9 mouse cellular contexts compared by ENCODE assay signal in the genomic region with DNA sequence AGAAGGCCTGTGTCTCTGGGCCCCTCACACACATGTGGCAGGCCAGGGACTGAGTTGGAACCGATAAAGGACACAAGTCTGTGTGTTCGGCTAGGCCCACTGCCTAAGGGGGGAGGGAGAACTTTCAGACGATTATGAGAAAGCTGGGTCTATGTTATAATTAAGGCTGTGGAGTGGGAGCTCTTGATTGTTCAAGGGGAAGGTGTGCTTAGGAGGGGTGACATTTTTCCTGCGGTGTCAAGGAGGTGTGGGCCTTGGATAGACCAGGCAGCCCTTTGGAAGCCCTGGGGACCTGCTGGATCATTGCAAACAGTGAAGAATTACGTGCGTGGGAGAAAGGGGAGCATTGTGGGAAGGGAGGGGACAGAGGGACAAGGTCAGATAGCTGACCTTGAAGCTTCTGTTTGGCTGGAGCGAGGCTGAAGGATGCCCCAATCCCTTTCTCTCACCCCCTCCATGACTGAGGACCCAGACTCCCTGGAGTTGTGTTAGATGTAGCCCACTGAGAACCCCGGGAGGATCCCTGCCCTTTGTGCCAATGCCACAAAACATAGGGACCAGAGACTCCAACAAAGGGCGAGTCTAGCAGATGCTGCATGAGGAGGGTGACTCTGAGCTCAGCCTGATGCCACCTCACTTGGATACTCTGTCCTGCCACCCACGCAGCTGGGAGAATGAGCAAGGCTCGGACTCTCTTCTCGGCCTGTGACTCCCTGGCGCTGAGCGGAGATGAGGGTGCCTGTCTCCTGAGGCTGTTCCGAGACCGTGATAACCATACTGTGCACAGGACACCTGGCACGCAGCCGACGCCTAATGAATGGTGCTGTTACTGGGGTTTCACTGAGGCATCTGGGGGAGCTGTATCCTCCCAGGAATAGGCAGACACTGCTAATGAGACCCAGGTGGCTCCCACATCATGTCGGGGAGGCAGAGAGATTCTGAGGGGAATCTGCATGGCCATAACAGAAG. TPM values are rescaled to one million over a fixed set of nuclear protein-coding genes. Genes with fewer than 3 reads are reported as not detected.
DNase-seq lines count a peak whose midpoint lies in the region; ATAC-seq and TF ChIP-seq lines count a peak whose summit lies in the region.
"Had no signal": no experiment of that assay in that cellular context is flagged by ENCODE, and none has a peak within 500 bp of the region (broad histone marks: within the 10 kb centered on the region; RNA-seq: fewer than 3 reads in every experiment).

No protein-coding gene starts in this region.

- no peak overlapping the region for H3K4me3 ChIP-seq in heart, embryonic 10.5 days
- H3K4me3 ChIP-seq in forebrain, postnatal 0 days (ENCODE audit: low read depth, low read length): no peak overlapping the region
- H3K4me3 ChIP-seq: liver, embryonic 13.5 days had no signal

- no peak for DNase-seq in heart, embryonic 10.5 days (ENCODE audit: low spot score)
- DNase-seq in heart, adult 18-20 months: no peak
- peak; percentile 37 for DNase-seq in adrenal gland, postnatal 10 days
- DNase-seq in forebrain, postnatal 0 days: peak; percentile 47
- DNase-seq in layer of hippocampus, postnatal 14 days (ENCODE audit: low spot score in 2 of 2): peak; percentile 38 to 47
- DNase-seq in right cerebral cortex, postnatal 10 days (ENCODE audit: low spot score in 2 of 2): peak; percentile 67 to 69
- no peak for DNase-seq in lung, postnatal 14 days
- DNase-seq: liver, embryonic 13.5 days had no signal

- H3K27me3 ChIP-seq in heart, embryonic 10.5 days (ENCODE audit: insufficient read depth, poor library complexity, severe bottlenecking): peaks cover 87% of the 10 kb centered on the region
- no peaks in the 10 kb centered on the region for H3K27me3 ChIP-seq in forebrain, postnatal 0 days (ENCODE audit: insufficient read depth, low read length)

- H3K9me3 ChIP-seq in heart, embryonic 10.5 days: no peaks in the 10 kb centered on the region
- H3K9me3 ChIP-seq in forebrain, postnatal 0 days (ENCODE audit: low read length): no peaks in the 10 kb centered on the region
- H3K9me3 ChIP-seq: liver, embryonic 13.5 days had no signal

- H3K4me2 ChIP-seq in forebrain, postnatal 0 days (ENCODE audit: low read depth): no peak overlapping the region
- H3K4me2 ChIP-seq: liver, embryonic 13.5 days had no signal

- TF ChIP-seq CTCF in forebrain, postnatal 0 days (IDR thresholded peaks at IDR 0.05; ENCODE audit: low read depth): no peak

- no peaks in the 10 kb centered on the region for H3K36me3 ChIP-seq in heart, embryonic 10.5 days
- H3K36me3 ChIP-seq in forebrain, postnatal 0 days (ENCODE audit: insufficient read depth): no peaks in the 10 kb centered on the region
- H3K36me3 ChIP-seq: liver, embryonic 13.5 days had no signal

- no peak overlapping the region for H3K9ac ChIP-seq in forebrain, postnatal 0 days
- H3K9ac ChIP-seq: liver, embryonic 13.5 days had no signal

- H3K4me1 ChIP-seq in heart, embryonic 10.5 days: peaks cover 80% of the 10 kb centered on the region
- peaks cover 5% of the 10 kb centered on the region for H3K4me1 ChIP-seq in forebrain, postnatal 0 days (ENCODE audit: insufficient read depth)

- H3K27ac ChIP-seq in heart, embryonic 10.5 days: peak overlapping the region; percentile 63; the same call in 1 of the 2 replicates
- peak overlapping the region; percentile 57; the same call in 1 of the 2 replicates for H3K27ac ChIP-seq in forebrain, postnatal 0 days (ENCODE audit: low read depth, low read length)
- H3K27ac ChIP-seq: liver, embryonic 13.5 days had no signal

- peak; percentile 42; the same call in 1 of the 2 replicates for ATAC-seq in forebrain, postnatal 0 days
- no peak for ATAC-seq in inflammation-experienced regulatory T-cells, adult 6 months

- 69% methylated on average over 20 of the region's 20 CpGs for WGBS in heart, embryonic 10.5 days
- 52% methylated on average over 20 of the region's 20 CpGs for WGBS in forebrain, postnatal 0 days

RNA-seq across cellular contexts. Expression of a gene that starts 26.4 kb away (rescaled TPM):
- polyA plus RNA-seq in heart, embryonic 10.5 days (2016; fragmentation: Nextera tagmentation; extraction: Ambion mirVana): 0.59 and 0.68 TPM in 2 replicates
- under 1 TPM; 0.22 to 0.28 TPM for total RNA-seq in heart, adult 18-20 months (2021)
- total RNA-seq in adrenal gland, postnatal 10 days (2021): 10 to 100 TPM; 10.5 to 13.7 TPM
- total RNA-seq in forebrain, postnatal 0 days (2014; rRNA removed): 19.2 and 25.6 TPM in 2 replicates
- polyA plus RNA-seq in forebrain, postnatal 0 days (2015; fragmentation: Nextera tagmentation; extraction: Ambion mirVana): 44.6 and 57.4 TPM in 2 replicates
- 100 to 1,000 TPM; 145 to 153 TPM for total RNA-seq in layer of hippocampus, postnatal 14 days (2021)
- under 1 TPM in 2 of 3 experiments, not detected in 1; 0.03 to 0.15 TPM for polyA plus RNA-seq in inflammation-experienced regulatory T-cells, adult 6 months (2017; shearing (Covaris generic))

RNA-seq across cellular contexts. Expression of a gene that starts 27.0 kb away (rescaled TPM):
- 11.8 and 13.7 TPM in 2 replicates for polyA plus RNA-seq in heart, embryonic 10.5 days (2016; fragmentation: Nextera tagmentation; extraction: Ambion mirVana)
- total RNA-seq in heart, adult 18-20 months (2021): 1 to 10 TPM; 3.7 to 3.9 TPM
- 1 to 10 TPM; 6.0 to 6.5 TPM for total RNA-seq in adrenal gland, postnatal 10 days (2021)
- 12.1 and 17.5 TPM in 2 replicates for total RNA-seq in forebrain, postnatal 0 days (2014; rRNA removed)
- 12.8 and 15.7 TPM in 2 replicates for polyA plus RNA-seq in forebrain, postnatal 0 days (2015; fragmentation: Nextera tagmentation; extraction: Ambion mirVana)
- 1 to 10 TPM; 4.3 to 5.0 TPM for total RNA-seq in layer of hippocampus, postnatal 14 days (2021)
- polyA plus RNA-seq in inflammation-experienced regulatory T-cells, adult 6 months (2017; shearing (Covaris generic)): 10 to 100 TPM; 16.9 to 30.8 (median 30.6) TPM

RNA-seq across cellular contexts. Expression of a gene that starts 44.0 kb away (rescaled TPM):
- 10.7 and 12.8 TPM in 2 replicates for polyA plus RNA-seq in heart, embryonic 10.5 days (2016; fragmentation: Nextera tagmentation; extraction: Ambion mirVana)
- 1 to 10 TPM; 2.5 to 3.8 TPM for total RNA-seq in heart, adult 18-20 months (2021)
- 10 to 100 TPM; 19.8 to 34.0 TPM for total RNA-seq in adrenal gland, postnatal 10 days (2021)
- total RNA-seq in forebrain, postnatal 0 days (2014; rRNA removed): 12.3 and 17.6 TPM in 2 replicates
- polyA plus RNA-seq in forebrain, postnatal 0 days (2015; fragmentation: Nextera tagmentation; extraction: Ambion mirVana): 7.9 and 10.3 TPM in 2 replicates
- total RNA-seq in layer of hippocampus, postnatal 14 days (2021): 10 to 100 TPM; 29.1 to 34.9 TPM
- 1 to 10 TPM in 1 of 3 experiments, under 1 TPM in 2; 0.10 to 1.9 (median 0.78) TPM for polyA plus RNA-seq in inflammation-experienced regulatory T-cells, adult 6 months (2017; shearing (Covaris generic))

Comparison
In these comparisons a context has a peak if more than half of its experiments do, and no peak if none do; other contexts are left out.
1. DNase-seq: peak in adrenal gland, postnatal 10 days (single experiment), forebrain, postnatal 0 days (single experiment), layer of hippocampus, postnatal 14 days (2 of 2) and right cerebral cortex, postnatal 10 days (2 of 2); none in heart, embryonic 10.5 days (single experiment), heart, adult 18-20 months (0 of 2) and lung, postnatal 14 days (single experiment).
2. RNA of a gene that starts 26.4 kb away (total RNA-seq): 145 to 153 TPM in layer of hippocampus, postnatal 14 days, 19.2 to 25.6 TPM in forebrain, postnatal 0 days and 10.5 to 13.7 TPM in adrenal gland, postnatal 10 days; 0.22 to 0.28 TPM in heart, adult 18-20 months; every median in the first group is over 4 times any median in the second.